Mouse (Mus musculus): ENCODE results near the gene Nubp2.

- no peak for TF ChIP-seq POLR2A (IDR thresholded peaks at IDR 0.05; ENCODE audit: insufficient read depth, low read length)
- TF ChIP-seq CTCF (IDR thresholded peaks at IDR 0.05; ENCODE audit: low read depth, low read length): no peak
- no peak for TF ChIP-seq EP300 (IDR thresholded peaks at IDR 0.05; ENCODE audit: insufficient read depth, low read depth, low read length)
These were observed 27.2 kb downstream of the Nubp2 start for GRCm38 (mm10) chr17:24858967-24859366.

Data from ES-Bruce4 (cell line).